Mouse (Mus musculus) heart, adult 2 months (tissue): ENCODE measurements at regions not wholly inside any gene's neighbourhood (a gene's known extent, or its start where the extent isn't known, plus 50 kb on each side); places are given as distances from the start of the nearest gene placed in this dataset.

Experiments
- CTCF ChIP-seq: fragments of 200-600 bp; IDR thresholded peaks from 2 replicates; pipeline ENCODE4 v1.8.1; 2022; ENCODE audit warnings: antibody characterized with exemption, mild to moderate bottlenecking, moderate library complexity
- EP300 ChIP-seq: fragments of 200-500 bp; IDR thresholded peaks from 2 replicates; pipeline ENCODE4 v1.6.1; 2011; ENCODE audit warnings: low read depth, low read length, control low read depth; ENCODE audit not compliant: insufficient read depth
- POLR2A ChIP-seq: fragments of 200-500 bp; IDR thresholded peaks from 2 replicates; pipeline ENCODE4 v1.6.1; 2011; ENCODE audit warnings: mild to moderate bottlenecking, low read depth, low read length, control low read depth; ENCODE audit not compliant: insufficient read depth

- no peak for TF ChIP-seq CTCF
- TF ChIP-seq EP300: peak; percentile 83
- TF ChIP-seq POLR2A: no peak
Measured at GRCm38 (mm10) chr13:44222335-44222734, 437.8 kb downstream of the Cd83 start.
